Mouse (Mus musculus): ENCODE data around the gene Tnik. TPM values are rescaled to one million over a fixed set of nuclear protein-coding genes. Genes with fewer than 3 reads are reported as not detected.

Gene Tnik
- polyA plus RNA-seq, 1 experiment from 2014 or later: 29.8 TPM

GRCm38 (mm10) chr3:28345961-28346360, 82.9 kb downstream of the Tnik start:
- Histone ChIP-seq H3K27me3 (ENCODE audit: control insufficient read depth, insufficient read depth, low read length) (no peaks in the 10 kb centered on the region), H3K36me3 (ENCODE audit: control insufficient read depth, insufficient read depth, low read length) (no peaks in the 10 kb centered on the region), H3K4me1 (ENCODE audit: control insufficient read depth, insufficient read depth, low read length) (no peaks in the 10 kb centered on the region), H3K4me3 (ENCODE audit: low read depth, low read length) (no peak overlapping the region), H3K9ac (replicated peaks; ENCODE audit: low read depth, low read length) (no peak overlapping the region), H3K27ac (ENCODE audit: low read length) (no peak overlapping the region), H3K9me3 (ENCODE audit: control insufficient read depth, low read depth, low read length) (no peaks in the 10 kb centered on the region), H3K4me2 (replicated peaks; ENCODE audit: low read depth, low read length) (no peak overlapping the region)
- no peak for ATAC-seq (ENCODE audit: insufficient number of reproducible peaks, insufficient read depth, low FRiP score, low read depth)
- 49% methylated on average over 1 of the region's 1 CpGs for WGBS

GRCm38 (mm10) chr3:28346476-28346875, 83.5 kb downstream of the Tnik start:
- no peak for ATAC-seq (ENCODE audit: insufficient number of reproducible peaks, insufficient read depth, low FRiP score, low read depth)
- WGBS: 73% methylated on average over 4 of the region's 4 CpGs

GRCm38 (mm10) chr3:28348746-28349145, 85.7 kb downstream of the Tnik start:
- no peak overlapping the region for H3K27ac ChIP-seq (ENCODE audit: low read length)
- H3K9me3 ChIP-seq (ENCODE audit: control insufficient read depth, low read depth, low read length): no peaks in the 10 kb centered on the region
- H3K4me2 ChIP-seq (replicated peaks; ENCODE audit: low read depth, low read length): no peak overlapping the region
- no peak for ATAC-seq (ENCODE audit: insufficient number of reproducible peaks, insufficient read depth, low FRiP score, low read depth)
- no peaks in the 10 kb centered on the region for H3K27me3 ChIP-seq (ENCODE audit: control insufficient read depth, insufficient read depth, low read length)
- no peak overlapping the region for H3K4me3 ChIP-seq (ENCODE audit: low read depth, low read length)
- no peaks in the 10 kb centered on the region for H3K36me3 ChIP-seq (ENCODE audit: control insufficient read depth, insufficient read depth, low read length)
- WGBS: 97% methylated on average over 1 of the region's 1 CpGs
- no peaks in the 10 kb centered on the region for H3K4me1 ChIP-seq (ENCODE audit: control insufficient read depth, insufficient read depth, low read length)
- H3K9ac ChIP-seq (replicated peaks; ENCODE audit: low read depth, low read length): no peak overlapping the region

More at GRCm38 (mm10) chr3:28346476-28346875, 83.5 kb downstream of the Tnik start:
- no peaks in the 10 kb centered on the region for H3K36me3 ChIP-seq (ENCODE audit: control insufficient read depth, insufficient read depth, low read length)
- no peak overlapping the region for H3K4me2 ChIP-seq (replicated peaks; ENCODE audit: low read depth, low read length)
- H3K9ac ChIP-seq (replicated peaks; ENCODE audit: low read depth, low read length): no peak overlapping the region
- no peaks in the 10 kb centered on the region for H3K9me3 ChIP-seq (ENCODE audit: control insufficient read depth, low read depth, low read length)
- no peaks in the 10 kb centered on the region for H3K4me1 ChIP-seq (ENCODE audit: control insufficient read depth, insufficient read depth, low read length)
- no peak overlapping the region for H3K27ac ChIP-seq (ENCODE audit: low read length)
- H3K4me3 ChIP-seq (ENCODE audit: low read depth, low read length): no peak overlapping the region
- no peaks in the 10 kb centered on the region for H3K27me3 ChIP-seq (ENCODE audit: control insufficient read depth, insufficient read depth, low read length)

DNA sequence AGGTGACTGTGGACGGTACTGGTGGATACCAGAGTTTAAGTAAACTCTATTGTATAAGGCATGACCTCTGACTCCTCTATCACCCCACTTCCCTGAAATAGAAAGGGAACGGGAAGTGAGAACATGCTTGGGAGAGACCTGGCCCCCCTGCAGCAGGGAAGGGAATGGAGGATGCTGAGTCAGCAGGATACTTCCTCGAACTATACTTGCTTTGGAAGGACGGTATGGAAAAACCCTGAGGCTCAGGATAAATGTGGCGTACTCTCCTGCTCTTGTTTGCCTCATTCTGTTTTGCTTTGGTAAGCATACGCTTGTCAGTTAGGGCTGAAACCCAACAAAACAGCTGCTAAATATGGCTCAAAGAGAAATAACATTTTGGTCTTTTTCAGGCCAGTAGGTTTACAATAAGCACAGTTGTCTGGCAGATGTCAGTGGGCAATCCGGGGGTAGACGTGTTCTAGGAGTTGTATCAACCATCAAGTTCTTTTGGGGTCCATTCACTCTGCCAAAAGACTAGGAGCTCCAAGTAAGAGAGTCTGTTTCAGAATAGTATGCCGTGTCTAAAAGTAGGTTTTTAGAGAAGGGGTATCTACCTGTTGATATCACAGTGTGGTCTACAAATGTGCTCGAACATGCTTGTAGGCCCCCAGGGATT, 87.3 kb downstream of the Tnik start:
- Histone ChIP-seq H3K9ac (replicated peaks; ENCODE audit: low read depth, low read length) (no peak overlapping the region), H3K4me1 (ENCODE audit: control insufficient read depth, insufficient read depth, low read length) (no peaks in the 10 kb centered on the region), H3K36me3 (ENCODE audit: control insufficient read depth, insufficient read depth, low read length) (no peaks in the 10 kb centered on the region), H3K27ac (ENCODE audit: low read length) (no peak overlapping the region), H3K4me3 (ENCODE audit: low read depth, low read length) (no peak overlapping the region), H3K27me3 (ENCODE audit: control insufficient read depth, insufficient read depth, low read length) (no peaks in the 10 kb centered on the region), H3K9me3 (ENCODE audit: control insufficient read depth, low read depth, low read length) (no peaks in the 10 kb centered on the region), H3K4me2 (replicated peaks; ENCODE audit: low read depth, low read length) (no peak overlapping the region)
- no peak for ATAC-seq (ENCODE audit: insufficient number of reproducible peaks, insufficient read depth, low FRiP score, low read depth)
- WGBS: 72% methylated on average over 10 of the region's 10 CpGs

DNA sequence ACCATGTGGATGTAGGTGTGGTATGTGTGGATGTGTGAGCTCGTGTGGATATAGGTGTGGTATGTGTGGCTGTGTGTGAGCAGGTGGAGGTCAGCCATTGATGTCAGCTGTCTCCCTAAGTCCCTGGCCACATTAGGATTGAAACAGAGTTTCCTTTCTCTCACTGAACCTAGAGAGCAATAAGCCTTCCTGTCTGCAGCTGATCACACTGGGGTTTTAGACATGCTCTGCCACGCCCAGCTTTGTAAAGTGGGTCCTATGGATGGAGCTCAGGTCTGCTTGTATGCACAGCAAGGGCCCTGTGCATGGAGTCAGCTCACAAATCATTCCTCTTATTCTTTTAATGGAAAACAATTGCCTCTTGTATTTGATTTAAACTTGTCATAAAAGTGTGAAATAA, 95.4 kb downstream of the Tnik start:
- H3K36me3 ChIP-seq (ENCODE audit: control insufficient read depth, insufficient read depth, low read length): no peaks in the 10 kb centered on the region
- peaks cover 4% of the 10 kb centered on the region; the same call in 1 of the 2 replicates for H3K4me1 ChIP-seq (ENCODE audit: control insufficient read depth, insufficient read depth, low read length)
- no peak overlapping the region for H3K4me2 ChIP-seq (replicated peaks; ENCODE audit: low read depth, low read length)
- no peak overlapping the region for H3K9ac ChIP-seq (replicated peaks; ENCODE audit: low read depth, low read length)
- H3K27ac ChIP-seq (ENCODE audit: low read length): no peak overlapping the region
- ATAC-seq (ENCODE audit: insufficient number of reproducible peaks, insufficient read depth, low FRiP score, low read depth): no peak
- H3K27me3 ChIP-seq (ENCODE audit: control insufficient read depth, insufficient read depth, low read length): no peaks in the 10 kb centered on the region
- H3K9me3 ChIP-seq (ENCODE audit: control insufficient read depth, low read depth, low read length): no peaks in the 10 kb centered on the region
- no peak overlapping the region for H3K4me3 ChIP-seq (ENCODE audit: low read depth, low read length)
- WGBS: 71% methylated on average over 2 of the region's 2 CpGs

DNA sequence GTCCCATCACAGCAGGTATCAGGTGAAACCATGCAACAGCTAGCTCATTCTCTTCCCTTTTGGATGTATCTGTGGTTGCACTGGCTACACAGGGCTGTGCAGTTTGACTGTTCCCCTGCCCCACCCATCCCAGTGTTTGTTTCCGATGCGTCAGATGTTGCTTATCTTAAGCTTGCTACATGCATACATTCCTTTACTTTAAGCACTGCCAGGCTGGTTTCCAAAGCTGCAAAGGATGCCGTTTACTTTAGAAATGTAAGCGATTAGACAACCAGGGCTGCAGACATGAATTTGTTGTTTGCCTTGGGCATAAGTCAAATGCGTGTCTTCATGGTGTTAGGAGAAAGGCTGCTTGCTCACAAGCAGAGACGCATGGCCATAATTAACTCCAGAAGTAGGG, 96.1 kb downstream of the Tnik start:
- H3K27me3 ChIP-seq (ENCODE audit: control insufficient read depth, insufficient read depth, low read length): no peaks in the 10 kb centered on the region
- H3K9me3 ChIP-seq (ENCODE audit: control insufficient read depth, low read depth, low read length): no peaks in the 10 kb centered on the region

GRCm38 (mm10) chr3:28361056-28361455, 98.0 kb downstream of the Tnik start:
- no peak overlapping the region for H3K4me2 ChIP-seq (replicated peaks; ENCODE audit: low read depth, low read length)
- no peak for ATAC-seq (ENCODE audit: insufficient number of reproducible peaks, insufficient read depth, low FRiP score, low read depth)

More for the DNA sequence above, 96.1 kb downstream of the Tnik start:
- Histone ChIP-seq H3K4me2 (replicated peaks; ENCODE audit: low read depth, low read length) (no peak overlapping the region), H3K4me1 (ENCODE audit: control insufficient read depth, insufficient read depth, low read length) (peaks cover 4% of the 10 kb centered on the region; the same call in 1 of the 2 replicates), H3K9ac (replicated peaks; ENCODE audit: low read depth, low read length) (no peak overlapping the region), H3K4me3 (ENCODE audit: low read depth, low read length) (no peak overlapping the region), H3K36me3 (ENCODE audit: control insufficient read depth, insufficient read depth, low read length) (no peaks in the 10 kb centered on the region), H3K27ac (ENCODE audit: low read length) (no peak overlapping the region)
- ATAC-seq (ENCODE audit: insufficient number of reproducible peaks, insufficient read depth, low FRiP score, low read depth): peak; percentile 81; the same call in 1 of the 2 replicates
- WGBS: 39% methylated on average over 6 of the region's 6 CpGs

DNA sequence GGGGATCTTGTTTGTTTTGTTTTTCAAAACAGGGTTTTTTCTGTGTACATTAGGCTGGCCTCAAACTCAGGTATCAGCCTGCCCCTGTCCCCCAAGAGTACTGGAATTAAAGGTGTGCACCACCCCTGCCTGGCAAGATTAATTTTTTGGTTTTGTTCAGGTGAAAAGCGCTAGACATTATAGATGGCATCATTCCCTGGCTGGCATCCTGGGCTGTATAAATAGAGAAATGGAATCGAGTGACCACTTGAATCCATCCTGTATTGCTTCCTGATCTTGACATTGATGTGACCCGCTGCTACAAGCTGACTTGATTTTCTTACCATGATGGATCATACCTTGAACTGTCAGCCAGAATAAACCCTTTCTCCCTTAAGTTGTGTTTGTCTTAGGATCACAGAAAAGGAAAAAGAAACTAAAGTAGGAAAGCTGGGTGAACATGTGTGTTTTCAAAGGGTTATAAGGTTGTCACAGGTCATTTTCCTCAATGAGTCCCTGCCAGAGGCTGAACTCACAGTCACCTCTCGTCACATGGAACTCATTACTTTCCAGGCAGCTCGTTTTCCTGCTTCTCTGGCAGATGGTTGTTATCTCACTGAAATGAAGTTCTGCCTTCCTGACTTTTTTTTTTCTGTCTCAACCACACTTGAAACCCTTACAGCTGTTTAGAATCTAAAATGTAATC, 100.6 kb downstream of the Tnik start:
- ATAC-seq (ENCODE audit: insufficient number of reproducible peaks, insufficient read depth, low FRiP score, low read depth): no peak
- no peaks in the 10 kb centered on the region for H3K9me3 ChIP-seq (ENCODE audit: control insufficient read depth, low read depth, low read length)

More at GRCm38 (mm10) chr3:28361056-28361455, 98.0 kb downstream of the Tnik start:
- no peak overlapping the region for H3K9ac ChIP-seq (replicated peaks; ENCODE audit: low read depth, low read length)
- WGBS: 88% methylated on average over 6 of the region's 6 CpGs
- H3K4me1 ChIP-seq (ENCODE audit: control insufficient read depth, insufficient read depth, low read length): peaks cover 4% of the 10 kb centered on the region; the same call in 1 of the 2 replicates
- no peak overlapping the region for H3K27ac ChIP-seq (ENCODE audit: low read length)
- H3K9me3 ChIP-seq (ENCODE audit: control insufficient read depth, low read depth, low read length): no peaks in the 10 kb centered on the region
- H3K36me3 ChIP-seq (ENCODE audit: control insufficient read depth, insufficient read depth, low read length): no peaks in the 10 kb centered on the region
- H3K4me3 ChIP-seq (ENCODE audit: low read depth, low read length): no peak overlapping the region
- H3K27me3 ChIP-seq (ENCODE audit: control insufficient read depth, insufficient read depth, low read length): no peaks in the 10 kb centered on the region

More for the DNA sequence above, 100.6 kb downstream of the Tnik start:
- WGBS: 41% methylated on average over 5 of the region's 5 CpGs
- Histone ChIP-seq H3K27me3 (ENCODE audit: control insufficient read depth, insufficient read depth, low read length) (no peaks in the 10 kb centered on the region), H3K9ac (replicated peaks; ENCODE audit: low read depth, low read length) (no peak overlapping the region), H3K4me2 (replicated peaks; ENCODE audit: low read depth, low read length) (no peak overlapping the region), H3K36me3 (ENCODE audit: control insufficient read depth, insufficient read depth, low read length) (no peaks in the 10 kb centered on the region), H3K27ac (ENCODE audit: low read length) (no peak overlapping the region), H3K4me1 (ENCODE audit: control insufficient read depth, insufficient read depth, low read length) (peaks cover 4% of the 10 kb centered on the region; the same call in 1 of the 2 replicates), H3K4me3 (ENCODE audit: low read depth, low read length) (no peak overlapping the region)

All from stomach, embryonic 14.5 days (tissue).